Mouse (Mus musculus): ENCODE results near the gene Sumo2. TPM values are rescaled to one million over a fixed set of nuclear protein-coding genes. Genes with fewer than 3 reads are reported as not detected.

The Sumo2 gene
- polyA plus RNA-seq, 1 experiment from 2014 or later = 994 TPM

- Histone ChIP-seq H3K4me1 (ENCODE audit: control insufficient read depth, insufficient read depth, low read length) (peaks cover 11% of the 10 kb centered on the region; the same call in 1 of the 2 replicates), H3K9ac (replicated peaks; ENCODE audit: low read depth, low read length) (no peak overlapping the region), H3K27me3 (ENCODE audit: control insufficient read depth, insufficient read depth, low read length) (no peaks in the 10 kb centered on the region), H3K27ac (ENCODE audit: low read depth, low read length) (no peak overlapping the region), H3K4me3 (ENCODE audit: low read depth, low read length) (peak overlapping the region; percentile 59; the same call in 1 of the 2 replicates), H3K4me2 (ENCODE audit: low read depth, low read length) (peak overlapping the region; percentile 63), H3K9me3 (ENCODE audit: control insufficient read depth, low read length) (no peaks in the 10 kb centered on the region), H3K36me3 (ENCODE audit: control insufficient read depth, insufficient read depth, low read length) (peaks cover 10% of the 10 kb centered on the region)
- no peak for ATAC-seq (ENCODE audit: low read depth)
- 42% methylated on average over 6 of the region's 6 CpGs for WGBS
These were observed 43.7 kb downstream of the Sumo2 start for GRCm38 (mm10) chr11:115492387-115492786.

DNA sequence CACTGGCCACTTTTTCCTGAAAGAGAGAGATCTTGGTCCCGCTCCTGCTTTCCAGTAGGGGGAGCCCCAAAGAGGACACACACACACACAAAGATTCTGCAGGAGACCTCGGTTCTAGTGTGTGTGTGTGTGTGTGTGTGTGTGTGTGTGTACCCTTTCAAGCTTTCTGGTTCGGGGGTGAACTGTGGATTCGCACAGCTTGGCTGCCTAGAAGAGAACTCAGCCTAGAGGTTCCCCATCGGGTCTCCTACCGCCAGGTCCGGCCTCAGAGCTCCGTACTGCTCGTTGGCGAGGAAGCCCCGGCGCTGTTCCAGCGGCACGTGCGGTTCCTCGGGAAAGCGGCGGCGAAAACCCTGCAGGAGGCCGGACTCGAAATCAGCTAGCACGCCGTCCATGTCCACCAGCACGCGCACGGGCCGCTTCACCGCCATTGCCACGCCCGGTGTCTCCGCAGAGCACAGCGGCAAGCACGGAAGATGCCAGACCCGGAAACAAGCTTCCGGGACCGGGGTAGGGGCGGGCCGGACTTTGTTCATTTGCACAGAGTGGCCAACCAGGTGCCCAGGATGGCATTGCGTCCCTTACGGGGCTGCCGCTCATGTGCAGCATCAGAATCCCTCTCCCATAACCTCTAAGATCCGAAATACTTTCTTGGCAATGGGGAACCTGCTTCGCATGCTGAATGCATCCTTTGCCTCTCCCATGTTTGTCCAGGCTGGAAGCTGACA is 44.6 kb downstream of the Sumo2 start, which contains the start of gene Nt5c:
TSS of gene Nt5c (minus strand) at position 507 of the 728 bp plus-strand sequence.
- Histone ChIP-seq H3K27ac (ENCODE audit: low read depth, low read length) (peak within 1 kb of the TSS; percentile 79), H3K9me3 (ENCODE audit: control insufficient read depth, low read length) (no peaks in the 10 kb centered on the region), H3K4me3 (ENCODE audit: low read depth, low read length) (peak within 1 kb of the TSS; percentile 59), H3K4me1 (ENCODE audit: control insufficient read depth, insufficient read depth, low read length) (peaks cover 11% of the 10 kb centered on the region; the same call in 1 of the 2 replicates), H3K9ac (replicated peaks; ENCODE audit: low read depth, low read length) (peak within 1 kb of the TSS; percentile 67), H3K27me3 (ENCODE audit: control insufficient read depth, insufficient read depth, low read length) (no peaks in the 10 kb centered on the region), H3K36me3 (ENCODE audit: control insufficient read depth, insufficient read depth, low read length) (peaks cover 4% of the 10 kb centered on the region), H3K4me2 (ENCODE audit: low read depth, low read length) (peak within 1 kb of the TSS; percentile 63)
- WGBS = under 1% methylated on average over 43 of the region's 43 CpGs
- ATAC-seq (ENCODE audit: low read depth) = peak; percentile 88

DNA sequence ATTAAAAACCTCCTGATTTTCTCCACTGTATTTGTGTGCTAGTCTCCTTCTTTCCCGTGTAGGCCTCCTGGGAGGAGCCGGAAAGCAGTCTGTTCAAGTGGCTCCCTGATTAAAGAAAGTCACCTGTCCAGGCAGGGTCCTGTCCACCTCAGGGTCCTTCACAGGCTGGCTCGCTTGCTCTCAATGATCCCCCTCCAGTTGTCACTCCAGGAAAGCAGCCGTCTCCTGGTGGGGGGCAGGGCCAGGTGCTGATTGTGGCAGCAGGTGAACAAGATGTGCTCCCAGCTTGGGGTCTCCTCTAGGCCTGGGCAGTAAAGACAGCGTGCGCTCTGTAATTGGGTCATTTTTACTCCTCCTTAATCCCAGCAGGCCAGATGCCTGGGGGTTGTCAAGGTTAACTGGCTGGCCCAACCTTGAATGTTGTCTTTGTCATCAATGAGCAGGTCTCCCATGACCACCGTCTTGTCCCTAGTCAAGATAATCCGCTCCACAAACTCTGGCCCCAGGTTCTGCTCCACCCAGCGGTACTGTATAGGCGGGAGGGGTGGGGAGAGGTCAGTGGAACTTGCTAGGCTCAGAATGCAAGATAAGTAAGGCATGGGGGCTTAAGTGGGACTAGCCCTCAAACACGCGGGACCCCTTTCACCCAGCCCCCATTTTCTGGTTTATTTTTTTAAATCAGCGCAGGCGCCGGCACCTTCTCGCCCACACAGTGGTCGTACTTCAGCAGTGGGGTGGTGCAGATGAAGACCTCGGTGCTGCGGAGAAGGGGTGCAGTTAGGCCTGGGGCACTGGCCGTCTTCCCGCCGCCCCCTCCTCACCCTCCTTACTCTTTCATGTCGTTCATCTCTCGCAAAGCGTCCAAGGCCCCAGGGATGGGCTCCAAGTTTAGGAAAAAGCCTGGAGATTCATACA is 45.4 kb downstream of the Sumo2 start:
- Histone ChIP-seq H3K4me2 (ENCODE audit: low read depth, low read length) (peak overlapping the region; percentile 63), H3K9ac (replicated peaks; ENCODE audit: low read depth, low read length) (peak overlapping the region; percentile 67), H3K36me3 (ENCODE audit: control insufficient read depth, insufficient read depth, low read length) (peaks cover 4% of the 10 kb centered on the region), H3K4me3 (ENCODE audit: low read depth, low read length) (peak overlapping the region; percentile 59), H3K27ac (ENCODE audit: low read depth, low read length) (0 out of 2 replicates have a peak overlapping the region, but pooled peaks have one; percentile 79), H3K27me3 (ENCODE audit: control insufficient read depth, insufficient read depth, low read length) (no peaks in the 10 kb centered on the region), H3K4me1 (ENCODE audit: control insufficient read depth, insufficient read depth, low read length) (peaks cover 11% of the 10 kb centered on the region; the same call in 1 of the 2 replicates), H3K9me3 (ENCODE audit: control insufficient read depth, low read length) (no peaks in the 10 kb centered on the region)
- 29% methylated on average over 25 of the region's 25 CpGs for whole genome bisulfite sequencing
- ATAC-seq (ENCODE audit: low read depth) = peak; percentile 52

DNA sequence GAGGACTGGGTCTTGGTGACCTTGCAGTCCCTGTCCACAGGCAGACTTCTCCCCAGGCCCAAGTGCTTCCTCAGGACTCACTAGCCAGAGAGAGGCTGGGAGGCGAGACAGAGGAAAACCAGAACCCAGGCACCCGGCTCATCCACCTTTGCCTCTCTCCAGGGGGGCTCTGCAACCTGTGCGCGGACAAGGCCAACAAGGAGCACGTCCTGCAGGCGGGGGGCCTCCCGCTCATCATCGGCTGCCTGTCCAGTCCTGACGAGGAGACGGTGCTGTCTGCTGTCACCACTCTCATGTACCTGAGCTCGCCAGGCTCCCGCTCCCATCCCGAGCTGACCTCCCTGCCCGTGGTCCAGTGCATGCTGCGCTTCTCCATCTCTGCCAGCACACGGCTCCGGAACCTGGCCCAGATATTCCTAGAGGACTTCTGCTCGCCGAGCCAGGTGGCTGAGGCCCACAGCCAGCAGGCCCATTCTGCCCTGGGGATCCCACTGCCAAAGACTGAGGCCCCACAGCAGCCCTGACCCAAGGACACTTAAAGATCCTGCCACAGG is 47.4 kb downstream of the Sumo2 start:
- ATAC-seq (ENCODE audit: low read depth) = no peak
- WGBS = 87% methylated on average over 19 of the region's 19 CpGs

GRCm38 (mm10) chr11:115485155-115485554 is 50.9 kb downstream of the Sumo2 start:
- Histone ChIP-seq H3K36me3 (ENCODE audit: control insufficient read depth, insufficient read depth, low read length) (peaks cover 4% of the 10 kb centered on the region), H3K9me3 (ENCODE audit: control insufficient read depth, low read length) (no peaks in the 10 kb centered on the region), H3K4me3 (ENCODE audit: low read depth, low read length) (no peak overlapping the region), H3K4me2 (ENCODE audit: low read depth, low read length) (no peak overlapping the region), H3K27me3 (ENCODE audit: control insufficient read depth, insufficient read depth, low read length) (no peaks in the 10 kb centered on the region), H3K9ac (replicated peaks; ENCODE audit: low read depth, low read length) (no peak overlapping the region), H3K4me1 (ENCODE audit: control insufficient read depth, insufficient read depth, low read length) (no peaks in the 10 kb centered on the region; the same call in 1 of the 2 replicates), H3K27ac (ENCODE audit: low read depth, low read length) (no peak overlapping the region)
- WGBS = 63% methylated on average over 12 of the region's 12 CpGs
- ATAC-seq (ENCODE audit: low read depth) = no peak

More for the DNA sequence above, 47.4 kb downstream of the Sumo2 start:
- Histone ChIP-seq H3K27ac (ENCODE audit: low read depth, low read length) (no peak overlapping the region), H3K4me2 (ENCODE audit: low read depth, low read length) (no peak overlapping the region), H3K4me3 (ENCODE audit: low read depth, low read length) (no peak overlapping the region), H3K9ac (replicated peaks; ENCODE audit: low read depth, low read length) (no peak overlapping the region), H3K9me3 (ENCODE audit: control insufficient read depth, low read length) (no peaks in the 10 kb centered on the region), H3K4me1 (ENCODE audit: control insufficient read depth, insufficient read depth, low read length) (peaks cover 11% of the 10 kb centered on the region; the same call in 1 of the 2 replicates), H3K36me3 (ENCODE audit: control insufficient read depth, insufficient read depth, low read length) (peaks cover 4% of the 10 kb centered on the region), H3K27me3 (ENCODE audit: control insufficient read depth, insufficient read depth, low read length) (no peaks in the 10 kb centered on the region)

- H3K9me3 ChIP-seq (ENCODE audit: control insufficient read depth, low read length) = no peaks in the 10 kb centered on the region
- no peaks in the 10 kb centered on the region for H3K27me3 ChIP-seq (ENCODE audit: control insufficient read depth, insufficient read depth, low read length)
- no peak overlapping the region for H3K9ac ChIP-seq (replicated peaks; ENCODE audit: low read depth, low read length)
- no peak overlapping the region for H3K27ac ChIP-seq (ENCODE audit: low read depth, low read length)
- H3K4me2 ChIP-seq (ENCODE audit: low read depth, low read length) = no peak overlapping the region
- no peak for ATAC-seq (ENCODE audit: low read depth)
- no peak overlapping the region for H3K4me3 ChIP-seq (ENCODE audit: low read depth, low read length)
- H3K36me3 ChIP-seq (ENCODE audit: control insufficient read depth, insufficient read depth, low read length) = no peaks in the 10 kb centered on the region
- 17% methylated on average over 6 of the region's 6 CpGs for WGBS
- no peaks in the 10 kb centered on the region for H3K4me1 ChIP-seq (ENCODE audit: control insufficient read depth, insufficient read depth, low read length)
These were observed 52.4 kb downstream of the Sumo2 start for GRCm38 (mm10) chr11:115483726-115484125.

GRCm38 (mm10) chr11:115483278-115483677 is 52.8 kb downstream of the Sumo2 start:
- Histone ChIP-seq H3K9me3 (ENCODE audit: control insufficient read depth, low read length) (no peaks in the 10 kb centered on the region), H3K36me3 (ENCODE audit: control insufficient read depth, insufficient read depth, low read length) (no peaks in the 10 kb centered on the region), H3K27me3 (ENCODE audit: control insufficient read depth, insufficient read depth, low read length) (no peaks in the 10 kb centered on the region), H3K4me1 (ENCODE audit: control insufficient read depth, insufficient read depth, low read length) (no peaks in the 10 kb centered on the region), H3K27ac (ENCODE audit: low read depth, low read length) (no peak overlapping the region), H3K9ac (replicated peaks; ENCODE audit: low read depth, low read length) (no peak overlapping the region), H3K4me3 (ENCODE audit: low read depth, low read length) (no peak overlapping the region), H3K4me2 (ENCODE audit: low read depth, low read length) (no peak overlapping the region)
- ATAC-seq (ENCODE audit: low read depth) = no peak
- WGBS = 64% methylated on average over 11 of the region's 11 CpGs

- Histone ChIP-seq H3K4me3 (ENCODE audit: low read depth, low read length) (no peak overlapping the region), H3K36me3 (ENCODE audit: control insufficient read depth, insufficient read depth, low read length) (no peaks in the 10 kb centered on the region), H3K4me1 (ENCODE audit: control insufficient read depth, insufficient read depth, low read length) (peaks cover 2% of the 10 kb centered on the region), H3K27ac (ENCODE audit: low read depth, low read length) (no peak overlapping the region), H3K9ac (replicated peaks; ENCODE audit: low read depth, low read length) (no peak overlapping the region), H3K4me2 (ENCODE audit: low read depth, low read length) (no peak overlapping the region), H3K9me3 (ENCODE audit: control insufficient read depth, low read length) (no peaks in the 10 kb centered on the region), H3K27me3 (ENCODE audit: control insufficient read depth, insufficient read depth, low read length) (no peaks in the 10 kb centered on the region)
- no peak for ATAC-seq (ENCODE audit: low read depth)
- WGBS = 89% methylated on average over 6 of the region's 6 CpGs
These were observed 54.4 kb downstream of the Sumo2 start for GRCm38 (mm10) chr11:115481553-115482259.

Measured in neural tube, embryonic 14.5 days (tissue).